Mouse (Mus musculus) spleen, postnatal 4 days (tissue): ENCODE measurements around the gene Sez6l.

ENCODE experiments used
- DNase-seq, 2 experiments: peaks; one replicate each; pipeline ENCODE4 v3.0.0; 2022; ENCODE audit warnings: low spot score in 2 of 2

The Sez6l gene

DNA sequence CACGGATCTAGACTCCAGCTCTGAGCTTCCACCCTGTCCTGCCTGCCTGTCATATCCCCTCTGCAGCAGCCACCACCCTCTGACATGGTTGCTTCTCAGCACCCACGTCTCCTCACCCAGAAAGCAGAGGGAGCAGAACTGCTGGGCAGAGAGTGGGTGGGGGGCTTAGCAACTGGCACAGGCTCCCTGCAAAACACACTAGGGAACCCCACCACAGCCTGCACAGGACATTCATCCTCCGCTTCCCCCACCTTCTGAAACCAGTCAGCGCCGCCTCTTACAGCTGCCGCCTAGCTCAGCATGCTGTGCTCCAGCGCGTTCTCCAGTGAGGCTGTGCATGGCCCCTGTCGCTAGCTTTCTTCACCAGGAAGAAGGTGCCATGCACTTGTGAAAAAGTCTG is 187.6 kb downstream of the Sez6l start:
- no peak for DNase-seq

DNA sequence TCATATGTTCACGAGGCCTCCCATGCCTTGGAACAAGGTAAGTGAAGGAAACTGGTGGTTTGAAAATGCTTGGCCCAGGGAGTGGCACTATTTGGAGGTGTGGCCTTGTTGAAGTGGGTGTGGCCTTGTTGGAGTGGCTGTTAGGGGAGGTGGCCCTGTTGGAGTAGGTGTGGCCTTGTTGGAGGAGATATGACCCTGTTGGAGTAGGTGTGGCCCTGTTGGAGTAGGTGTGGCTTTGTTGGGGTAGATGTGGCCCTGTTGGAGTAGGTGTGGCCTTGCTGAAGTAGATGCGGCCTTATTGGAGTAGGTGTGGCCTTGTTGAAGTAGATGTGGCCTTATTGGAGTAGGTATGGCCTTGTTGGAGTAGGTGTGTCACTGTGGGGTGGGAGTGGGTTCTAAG is 191.0 kb downstream of the Sez6l start:
- DNase-seq: no peak

DNA sequence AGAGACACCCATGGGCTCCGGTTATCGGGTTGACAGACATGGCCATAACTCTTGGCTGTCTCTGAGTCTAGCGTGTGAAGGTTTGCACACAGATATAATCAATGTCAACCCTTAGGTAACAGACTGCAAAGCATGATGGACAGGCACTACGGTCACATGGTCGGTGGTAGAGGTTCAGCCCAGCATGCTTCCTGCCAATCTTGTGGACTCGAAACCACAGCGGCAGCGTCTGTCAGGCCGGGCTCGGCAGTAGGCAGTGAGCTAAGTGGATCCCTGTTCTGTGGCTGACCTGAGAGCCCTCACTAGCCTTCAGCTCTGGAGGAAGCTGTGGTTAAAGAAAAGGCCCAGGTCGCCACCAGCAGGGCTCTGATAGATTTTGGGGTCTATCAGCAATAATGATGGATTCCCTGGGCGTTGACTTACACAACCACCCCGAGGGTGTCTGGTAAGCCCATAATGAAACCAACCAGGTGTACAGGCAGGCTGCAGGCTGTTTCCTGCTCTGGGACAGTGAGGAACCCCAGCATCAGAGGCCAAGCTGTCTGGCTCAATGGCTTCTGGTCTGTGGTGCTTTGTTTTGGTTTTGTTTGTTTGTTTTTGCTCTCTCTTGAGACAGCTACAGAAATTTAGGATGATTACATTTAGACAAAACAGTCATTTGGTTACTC is 192.0 kb downstream of the Sez6l start:
- DNase-seq: no peak

DNA sequence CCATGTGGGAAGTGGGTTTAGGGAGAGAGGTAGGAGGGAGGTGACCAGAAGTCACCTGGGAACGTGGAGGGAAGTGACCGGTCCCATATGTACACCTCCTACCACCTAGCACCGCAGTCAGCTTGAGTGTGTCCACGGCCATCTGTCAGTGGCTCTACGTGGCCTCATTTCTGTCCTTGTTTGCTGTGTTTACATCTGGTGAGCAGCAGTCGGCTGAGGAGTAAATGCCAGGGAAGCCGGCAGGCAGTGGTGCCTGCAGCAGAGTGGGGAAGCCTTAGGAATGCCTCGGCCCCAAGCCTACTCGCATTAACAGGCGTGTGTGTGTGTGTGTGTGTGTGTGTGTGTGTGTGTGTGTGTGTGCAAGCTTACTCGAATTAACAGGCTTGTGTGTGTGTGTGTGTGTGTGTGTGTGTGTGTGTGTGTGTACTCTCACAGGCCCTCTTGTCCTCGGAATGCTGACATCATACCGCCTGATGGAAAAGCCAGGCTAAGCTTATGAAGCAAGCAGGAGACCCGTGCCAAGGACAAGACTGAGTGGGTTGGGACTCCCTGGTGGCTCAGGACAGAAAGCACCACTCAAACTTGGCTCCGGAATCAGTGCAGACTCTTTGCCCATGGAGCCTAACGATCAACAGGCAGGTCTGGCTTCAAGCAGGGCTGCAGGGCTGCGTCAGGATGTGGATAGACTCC is 194.2 kb downstream of the Sez6l start:
- no peak for DNase-seq

DNA sequence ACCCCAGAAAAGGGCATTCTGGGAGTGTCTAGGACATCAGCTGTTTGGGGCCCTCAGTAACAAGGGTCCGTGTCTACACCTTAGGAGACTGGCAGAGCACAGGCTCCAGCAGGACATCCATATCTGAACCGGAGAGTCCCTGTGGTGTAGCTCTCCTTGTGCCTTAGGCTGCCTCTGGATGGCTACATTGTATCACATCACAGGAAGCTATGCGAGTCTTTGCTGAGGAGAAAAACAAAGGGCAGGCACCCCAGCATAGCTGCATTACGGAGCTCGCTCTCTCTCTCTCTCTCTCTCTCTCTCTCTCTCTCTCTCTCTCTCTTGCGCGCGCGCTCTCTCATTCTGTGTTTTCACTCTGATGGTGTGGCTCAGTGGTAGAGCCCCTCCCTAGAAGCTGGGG is 194.9 kb downstream of the Sez6l start:
- DNase-seq: no peak

DNA sequence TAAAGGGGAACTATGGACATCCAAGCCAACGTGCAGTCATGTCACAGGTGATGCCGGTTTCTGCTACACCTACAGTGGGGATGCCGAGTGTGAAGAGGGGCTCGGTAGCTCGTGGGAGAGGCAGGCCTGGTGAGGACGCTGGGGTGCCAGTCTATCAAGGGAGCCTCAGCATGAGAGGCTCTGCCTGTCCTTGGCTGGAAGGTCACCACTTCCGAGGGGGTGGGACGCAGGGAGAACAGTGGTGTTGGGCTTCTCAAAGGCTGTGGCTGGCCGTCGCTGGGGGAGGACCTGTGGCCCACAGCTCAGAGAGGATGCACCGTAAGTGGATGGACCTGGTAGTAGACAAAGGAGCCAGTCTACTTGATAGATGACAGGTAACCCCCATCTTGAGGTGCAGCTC is 195.8 kb downstream of the Sez6l start:
- DNase-seq: no peak

DNA sequence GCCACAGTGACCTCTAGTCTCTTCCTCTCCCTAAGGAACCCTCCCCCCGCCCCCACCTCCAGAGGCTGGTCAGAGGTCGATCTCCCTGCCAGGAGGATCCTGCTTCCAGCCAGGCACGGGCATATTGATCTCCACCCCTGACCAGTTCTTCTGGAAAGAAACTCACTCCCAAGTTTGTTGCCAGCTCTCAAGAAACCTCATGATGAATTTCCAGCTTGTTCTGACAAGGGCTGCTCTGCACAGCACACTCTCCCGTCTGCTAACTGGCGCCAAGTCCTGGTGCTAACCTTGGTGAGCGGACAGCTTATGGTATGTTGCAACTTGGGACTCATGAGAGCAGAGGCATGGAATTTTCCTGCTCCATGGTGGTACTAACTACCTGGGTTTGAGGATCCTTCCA is 198.3 kb downstream of the Sez6l start:
- no peak for DNase-seq

DNA sequence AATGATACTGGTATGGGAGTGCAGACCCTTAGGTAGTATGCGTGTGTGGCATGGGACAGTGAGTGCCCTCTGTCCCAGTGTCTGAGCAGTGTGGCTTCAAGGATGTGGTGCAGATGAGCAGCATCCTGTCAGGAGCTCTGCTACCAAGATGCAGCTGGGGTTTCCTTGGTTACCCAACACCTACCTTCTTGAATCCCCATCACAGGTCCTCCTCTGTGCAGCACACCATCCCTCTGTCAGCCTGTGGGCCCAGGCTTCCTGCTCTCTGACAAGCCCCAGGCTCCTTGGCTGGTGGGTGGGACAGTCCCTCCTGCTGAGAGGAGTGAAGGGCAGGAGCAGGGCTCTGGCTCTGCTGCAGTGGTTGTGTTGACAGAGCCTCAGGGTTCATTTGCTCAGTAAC is 199.6 kb downstream of the Sez6l start:
- DNase-seq: no peak

DNA sequence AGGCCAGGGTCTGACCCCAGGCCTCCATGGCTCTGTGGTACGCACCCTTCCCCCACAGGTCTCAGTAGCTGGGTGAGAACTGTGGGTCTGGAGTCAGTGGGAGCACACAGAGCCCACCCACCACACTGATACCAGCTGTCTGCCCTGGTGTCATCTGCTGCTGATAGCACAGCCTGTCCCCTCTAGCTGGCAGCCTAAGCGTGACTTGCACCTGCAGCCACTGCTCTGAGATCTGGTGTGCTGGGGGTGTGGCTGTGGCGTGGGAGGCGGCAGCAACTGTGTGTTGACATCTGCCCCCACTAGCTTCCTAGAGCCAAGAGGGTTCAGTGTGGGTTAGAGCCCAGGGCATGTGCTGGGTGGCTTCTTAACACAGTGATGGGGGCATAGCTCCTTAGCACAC is 200.9 kb downstream of the Sez6l start:
- no peak for DNase-seq

DNA sequence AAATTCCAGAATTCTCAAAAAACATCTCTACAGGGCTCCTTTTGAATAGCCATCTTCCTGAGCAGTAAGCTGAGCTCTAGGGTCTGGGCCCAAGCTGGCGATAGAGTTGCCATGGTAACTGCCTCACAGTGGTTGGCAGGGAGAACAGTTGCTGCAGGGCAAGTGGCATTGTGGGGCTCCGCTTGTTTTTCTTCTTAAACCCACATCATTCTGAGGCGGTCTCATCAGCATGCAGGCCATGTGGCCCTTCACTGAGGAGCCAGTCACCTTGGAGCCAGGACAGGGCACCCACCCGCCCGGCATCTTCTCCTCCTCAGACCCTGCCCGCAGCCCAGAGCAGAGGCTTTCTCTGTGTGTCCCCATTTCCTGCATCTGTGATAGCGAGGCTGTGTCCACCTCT is 205.1 kb downstream of the Sez6l start:
- DNase-seq: no peak

DNA sequence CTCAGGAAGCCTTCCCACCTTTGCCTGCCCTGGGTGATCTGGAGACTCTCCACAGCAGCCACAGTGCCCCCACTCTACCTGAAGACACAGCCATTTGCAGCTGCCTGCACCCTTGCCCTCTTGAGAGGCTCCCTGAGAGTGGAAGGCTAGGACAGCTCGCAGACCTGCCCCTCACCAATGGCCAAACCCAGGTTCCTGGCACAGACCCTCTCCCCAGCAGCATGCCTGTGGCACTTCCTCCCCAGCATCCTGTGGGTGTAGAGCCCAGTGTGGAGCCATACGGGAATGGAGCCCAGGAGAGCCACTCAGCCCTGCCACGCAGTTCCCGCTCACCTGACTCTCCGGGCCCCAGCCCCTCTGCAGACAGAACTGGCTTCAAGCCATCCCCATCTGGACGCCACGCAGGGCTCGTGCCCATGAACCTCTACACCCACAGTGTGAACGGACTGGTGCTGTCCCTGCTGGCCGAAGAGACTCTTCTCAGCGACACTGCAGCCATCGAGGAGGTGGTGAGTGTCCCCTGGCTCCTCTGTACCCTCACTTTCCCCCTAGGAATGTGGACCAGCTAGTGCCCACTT is 206.7 kb downstream of the Sez6l start:
- no peak for DNase-seq

DNA sequence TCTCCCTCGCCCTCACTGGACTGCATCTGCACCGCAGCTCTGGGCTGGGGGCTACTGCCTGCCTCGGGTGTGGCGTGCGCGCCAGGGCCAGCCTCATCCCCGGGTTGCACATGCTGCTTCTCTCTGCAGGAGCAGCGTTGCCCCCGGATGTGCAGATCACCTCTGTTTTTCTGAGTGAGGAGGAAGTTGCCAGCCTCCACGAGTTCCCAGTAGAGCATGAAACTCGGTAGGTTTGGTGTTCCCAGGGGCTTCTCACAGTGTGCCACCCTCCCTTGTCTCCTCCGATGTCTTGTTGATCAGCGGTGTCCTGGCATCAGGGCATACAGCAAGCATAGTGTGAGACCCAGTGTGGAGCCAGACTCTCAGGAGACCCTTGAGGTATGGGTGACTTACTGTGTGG is 207.7 kb downstream of the Sez6l start:
- DNase-seq: no peak
